Mouse (Mus musculus): ENCODE measurements around the gene Elf1.

- TF ChIP-seq CTCF (IDR thresholded peaks at IDR 0.05; ENCODE audit: borderline replicate concordance, insufficient read depth, low read length), result no peak
- TF ChIP-seq POLR2A (IDR thresholded peaks at IDR 0.05; ENCODE audit: low read depth, low read length), result no peak
Observed at GRCm38 (mm10) chr14:79489150-79489549, 8.2 kb downstream of the Elf1 start.
